Mouse (Mus musculus): ENCODE measurements at regions not wholly inside any gene's neighbourhood (a gene's known extent, or its start where the extent isn't known, plus 50 kb on each side); places are given as distances from the start of the nearest gene placed in this dataset.

- Histone ChIP-seq H3K79me2 (ENCODE audit: control insufficient read depth, insufficient read depth, low read length) (no peaks in the 10 kb centered on the region), H3K36me3 (ENCODE audit: control insufficient read depth, insufficient read depth, low read length) (no peaks in the 10 kb centered on the region), H3K4me3 (ENCODE audit: insufficient read depth, low read depth, low read length) (no peak overlapping the region), H3K27me3 (ENCODE audit: control insufficient read depth, insufficient read depth, low read length) (no peaks in the 10 kb centered on the region), H3K9ac (ENCODE audit: low read depth, low read length) (no peak overlapping the region), H3K27ac (replicated peaks; ENCODE audit: insufficient read depth, low read depth, low read length) (no peak overlapping the region), H3K4me1 (ENCODE audit: control insufficient read depth, insufficient read depth, low read length) (no peaks in the 10 kb centered on the region)
- DNase-seq (ENCODE audit: extremely low read depth, low read depth, low spot score): no peak
- WGBS: 59% methylated on average over 9 of the region's 9 CpGs
- TF ChIP-seq POLR2A (IDR thresholded peaks at IDR 0.05; ENCODE audit: extremely low read depth, insufficient read depth, low read length): no peak
- TF ChIP-seq CTCF (IDR thresholded peaks at IDR 0.05; ENCODE audit: low read depth, low read length): no peak
Observed at GRCm38 (mm10) chr13:60054081-60054480, 123.1 kb downstream of the Gas1 start.

- no peaks in the 10 kb centered on the region for H3K4me1 ChIP-seq (ENCODE audit: control insufficient read depth, insufficient read depth, low read length)
- no peaks in the 10 kb centered on the region for H3K36me3 ChIP-seq (ENCODE audit: control insufficient read depth, insufficient read depth, low read length)
- no peak overlapping the region for H3K4me3 ChIP-seq (ENCODE audit: insufficient read depth, low read depth, low read length)
- no peak for DNase-seq (ENCODE audit: extremely low read depth, low read depth, low spot score)
- no peaks in the 10 kb centered on the region for H3K79me2 ChIP-seq (ENCODE audit: control insufficient read depth, insufficient read depth, low read length)
- 78% methylated on average over 1 of the region's 1 CpGs for WGBS
- no peak overlapping the region for H3K27ac ChIP-seq (replicated peaks; ENCODE audit: insufficient read depth, low read depth, low read length)
- H3K27me3 ChIP-seq (ENCODE audit: control insufficient read depth, insufficient read depth, low read length): no peaks in the 10 kb centered on the region
- H3K9ac ChIP-seq (ENCODE audit: low read depth, low read length): no peak overlapping the region
- TF ChIP-seq CTCF (IDR thresholded peaks at IDR 0.05; ENCODE audit: low read depth, low read length): no peak
- no peak for TF ChIP-seq POLR2A (IDR thresholded peaks at IDR 0.05; ENCODE audit: extremely low read depth, insufficient read depth, low read length)
Observed at GRCm38 (mm10) chr13:60051866-60052265, 125.3 kb downstream of the Gas1 start.

GRCm38 (mm10) chr13:60050799-60051580 lies 126.2 kb downstream of the Gas1 start:
- 88% methylated on average over 9 of the region's 9 CpGs for WGBS
- H3K4me3 ChIP-seq (ENCODE audit: insufficient read depth, low read depth, low read length): no peak overlapping the region
- no peaks in the 10 kb centered on the region for H3K79me2 ChIP-seq (ENCODE audit: control insufficient read depth, insufficient read depth, low read length)
- H3K27me3 ChIP-seq (ENCODE audit: control insufficient read depth, insufficient read depth, low read length): no peaks in the 10 kb centered on the region
- H3K36me3 ChIP-seq (ENCODE audit: control insufficient read depth, insufficient read depth, low read length): no peaks in the 10 kb centered on the region
- no peak overlapping the region for H3K27ac ChIP-seq (replicated peaks; ENCODE audit: insufficient read depth, low read depth, low read length)
- no peak for DNase-seq (ENCODE audit: extremely low read depth, low read depth, low spot score)
- no peak for TF ChIP-seq POLR2A (IDR thresholded peaks at IDR 0.05; ENCODE audit: extremely low read depth, insufficient read depth, low read length)
- no peak for TF ChIP-seq CTCF (IDR thresholded peaks at IDR 0.05; ENCODE audit: low read depth, low read length)
- no peak overlapping the region for H3K9ac ChIP-seq (ENCODE audit: low read depth, low read length)
- no peaks in the 10 kb centered on the region for H3K4me1 ChIP-seq (ENCODE audit: control insufficient read depth, insufficient read depth, low read length)

GRCm38 (mm10) chr13:60049703-60050102 lies 127.5 kb downstream of the Gas1 start:
- Histone ChIP-seq H3K4me1 (ENCODE audit: control insufficient read depth, insufficient read depth, low read length) (no peaks in the 10 kb centered on the region), H3K27me3 (ENCODE audit: control insufficient read depth, insufficient read depth, low read length) (no peaks in the 10 kb centered on the region), H3K9ac (ENCODE audit: low read depth, low read length) (no peak overlapping the region), H3K4me3 (ENCODE audit: insufficient read depth, low read depth, low read length) (no peak overlapping the region), H3K27ac (replicated peaks; ENCODE audit: insufficient read depth, low read depth, low read length) (no peak overlapping the region), H3K36me3 (ENCODE audit: control insufficient read depth, insufficient read depth, low read length) (no peaks in the 10 kb centered on the region), H3K79me2 (ENCODE audit: control insufficient read depth, insufficient read depth, low read length) (no peaks in the 10 kb centered on the region)
- 81% methylated on average over 3 of the region's 3 CpGs for WGBS
- DNase-seq (ENCODE audit: extremely low read depth, low read depth, low spot score): no peak
- TF ChIP-seq POLR2A (IDR thresholded peaks at IDR 0.05; ENCODE audit: extremely low read depth, insufficient read depth, low read length) (no peak), CTCF (IDR thresholded peaks at IDR 0.05; ENCODE audit: low read depth, low read length) (no peak)

- Histone ChIP-seq H3K79me2 (ENCODE audit: control insufficient read depth, insufficient read depth, low read length) (no peaks in the 10 kb centered on the region), H3K27me3 (ENCODE audit: control insufficient read depth, insufficient read depth, low read length) (no peaks in the 10 kb centered on the region), H3K27ac (replicated peaks; ENCODE audit: insufficient read depth, low read depth, low read length) (no peak overlapping the region), H3K4me3 (ENCODE audit: insufficient read depth, low read depth, low read length) (no peak overlapping the region), H3K36me3 (ENCODE audit: control insufficient read depth, insufficient read depth, low read length) (no peaks in the 10 kb centered on the region), H3K9ac (ENCODE audit: low read depth, low read length) (no peak overlapping the region), H3K4me1 (ENCODE audit: control insufficient read depth, insufficient read depth, low read length) (no peaks in the 10 kb centered on the region)
- no peak for DNase-seq (ENCODE audit: extremely low read depth, low read depth, low spot score)
- no peak for TF ChIP-seq POLR2A (IDR thresholded peaks at IDR 0.05; ENCODE audit: extremely low read depth, insufficient read depth, low read length)
- TF ChIP-seq CTCF (IDR thresholded peaks at IDR 0.05; ENCODE audit: low read depth, low read length): no peak
- 75% methylated on average over 9 of the region's 9 CpGs for WGBS
Observed at GRCm38 (mm10) chr13:60047791-60048730, 129.1 kb downstream of the Gas1 start.

Data from liver, adult 2 months (tissue).